Mouse (Mus musculus) liver, postnatal 0 days (tissue): ENCODE data around the gene Pbld2.

ENCODE experiments used
- CTCF ChIP-seq: sonication (generic); IDR thresholded peaks from 2 replicates; pipeline ENCODE4 v1.5.1; 2016; ENCODE audit warnings: antibody characterized with exemption, low read depth
- EP300 ChIP-seq: IDR thresholded peaks from 2 replicates; pipeline ENCODE4 v1.6.1; 2016; ENCODE audit warnings: antibody characterized with exemption, low read depth, mild to moderate bottlenecking

- TF ChIP-seq EP300 (no peak), CTCF (no peak)
Measured at GRCm38 (mm10) chr10:62979667-62980038, 44.5 kb upstream of the Pbld2 start.
